Mouse (Mus musculus) E14TG2a.4 (cell line): ENCODE measurements at regions not wholly inside any gene's neighbourhood (a gene's known extent, or its start where the extent isn't known, plus 50 kb on each side); places are given as distances from the start of the nearest gene placed in this dataset.

ENCODE experiments used
- CTCF ChIP-seq: conservative IDR thresholded peaks from 2 replicates; pipeline ENCODE4 v1.5.1; 2014; ENCODE audit warnings: low read length
- NANOG ChIP-seq: IDR thresholded peaks from 2 replicates; pipeline ENCODE4 v1.6.1; 2014; ENCODE audit warnings: borderline replicate concordance, low read length, mixed read lengths
- POU5F1 ChIP-seq: IDR thresholded peaks from 2 replicates; pipeline ENCODE4 v1.6.1; 2014; ENCODE audit warnings: low read length, borderline replicate concordance

- TF ChIP-seq CTCF (no peak), NANOG (no peak), POU5F1 (no peak)
Observed at GRCm38 (mm10) chr2:48141281-48141680, 672.6 kb upstream of the Acvr2a start.
